Mouse (Mus musculus) stomach, adult 2 months (tissue): ENCODE data around the gene Hoxc5. TPM values are rescaled to one million over a fixed set of nuclear protein-coding genes. Genes with fewer than 3 reads are reported as not detected.

Experiments
- polyA plus RNA-seq: library from polyadenylated mRNA; depleted of rRNA; stranded (reverse); fragments of >200 nt; gene quantifications from 2 replicates; pipeline ENCODE4 v1.2.3, GENCODE M21; 2012; rRNA removed

The Hoxc5 gene
- 6.0 and 6.8 TPM in 2 replicates for polyA plus RNA-seq

GRCm38 (mm10) chr15:102967312-102967510 is at the start of gene Hoxc5:
TSS of gene Hoxc5 (plus strand) at chr15:102967443.

GRCm38 (mm10) chr15:102921053-102922011 is 45.9 kb upstream of the Hoxc5 start, which contains the start of gene Hoxc13:
TSS of gene Hoxc13 (plus strand) at chr15:102921103.

GRCm38 (mm10) chr15:102936279-102936972 is 30.8 kb upstream of the Hoxc5 start, which contains the start of gene Hoxc12:
TSS of gene Hoxc12 (plus strand) at chr15:102936757.

GRCm38 (mm10) chr15:102954192-102955006 is 12.8 kb upstream of the Hoxc5 start, which contains the start of gene Hoxc11:
TSS of gene Hoxc11 (plus strand) at chr15:102954427.

GRCm38 (mm10) chr15:102966776-102967311 is 399 bp upstream of the Hoxc5 start, which contains the start of gene Hoxc10:
TSS of gene Hoxc10 (plus strand) at chr15:102966796.

GRCm38 (mm10) chr15:102976171-102976570 is 8.9 kb downstream of the Hoxc5 start, which contains the start of gene Hoxc9:
TSS of gene Hoxc9 (plus strand) at chr15:102976439.

GRCm38 (mm10) chr15:102990461-102991397 is 23.5 kb downstream of the Hoxc5 start, which contains the start of gene Hoxc8:
TSS of gene Hoxc8 (plus strand) at chr15:102990607.

GRCm38 (mm10) chr15:102997939-102998355 is 30.7 kb downstream of the Hoxc5 start, which contains the start of gene Hoxc6:
TSS of gene Hoxc6 (plus strand) at chr15:102998257.

GRCm38 (mm10) chr15:103018636-103019035 is 51.4 kb downstream of the Hoxc5 start, which contains the start of gene Hoxc4:
TSS of gene Hoxc4 (plus strand) at chr15:103018934.

Other genes with a start within 250 kb of the Hoxc5 start
- 13.2 and 17.4 TPM in 2 replicates for gene Calcoco1, start 245.3 kb upstream of the Hoxc5 start, polyA plus RNA-seq
- not detected in 2 replicates for gene Hoxc13, start 46.3 kb upstream of the Hoxc5 start, polyA plus RNA-seq
- gene Hoxc12, start 30.7 kb upstream of the Hoxc5 start, polyA plus RNA-seq = not detected in 2 replicates
- not detected in 2 replicates for gene Hoxc11, start 13.0 kb upstream of the Hoxc5 start, polyA plus RNA-seq
- gene Hoxc10, start 647 bp upstream of the Hoxc5 start, polyA plus RNA-seq = not detected in 2 replicates
- gene Hoxc9, start 9.0 kb downstream of the Hoxc5 start, polyA plus RNA-seq = not detected in 2 replicates
- gene Hoxc8, start 23.2 kb downstream of the Hoxc5 start, polyA plus RNA-seq = 2.9 and 3.3 TPM in 2 replicates
- 3.1 and 4.7 TPM in 2 replicates for gene Hoxc6, start 30.8 kb downstream of the Hoxc5 start, polyA plus RNA-seq
- 4.3 and 4.5 TPM in 2 replicates for gene Hoxc4, start 51.5 kb downstream of the Hoxc5 start, polyA plus RNA-seq
- gene Smug1, start 199.6 kb downstream of the Hoxc5 start, polyA plus RNA-seq = 8.9 and 10.8 TPM in 2 replicates